Mouse (Mus musculus) kidney, postnatal 25 days (tissue): ENCODE measurements at regions not wholly inside any gene's neighbourhood (a gene's known extent, or its start where the extent isn't known, plus 50 kb on each side); places are given as distances from the start of the nearest gene placed in this dataset.
A peak's percentile ranks its signal among the peaks of the same experiment; 100 is the strongest.

Source experiments
- DNase-seq, 2 experiments: peaks; one replicate each; pipeline ENCODE4 v3.0.0; 2021; ENCODE audit warnings: mixed read lengths in 2 of 2

- DNase-seq: no peak
These were observed 253.5 kb upstream of the Cadm1 start for GRCm38 (mm10) chr9:47276303-47277005.

- no peak for DNase-seq
These were observed 250.6 kb upstream of the Cadm1 start for GRCm38 (mm10) chr9:47279410-47279809.

DNA sequence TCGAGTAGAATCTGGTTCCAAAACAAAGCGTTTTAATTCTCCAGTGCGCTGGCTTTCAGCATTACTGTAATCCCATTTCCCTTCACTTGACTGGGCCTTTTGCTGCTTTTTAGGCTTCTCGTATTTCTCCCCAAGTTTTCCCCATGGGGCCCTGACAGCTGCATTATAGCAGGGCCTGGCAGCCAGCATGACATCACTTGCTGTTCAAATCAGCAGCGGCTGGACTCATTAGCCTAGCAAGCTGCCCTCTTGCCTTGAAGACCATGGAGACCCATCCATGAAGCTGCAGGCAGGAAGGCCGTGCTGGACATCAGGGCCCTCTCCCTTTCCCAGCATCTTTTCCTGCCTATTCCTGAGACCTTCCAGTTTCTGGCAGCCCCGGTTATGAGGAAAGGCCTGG is 249.8 kb upstream of the Cadm1 start:
- no peak for DNase-seq

- DNase-seq: no peak
These were observed 249.4 kb upstream of the Cadm1 start for GRCm38 (mm10) chr9:47280598-47280997.

GRCm38 (mm10) chr9:47283746-47284455 is 246.1 kb upstream of the Cadm1 start:
- DNase-seq: no peak

DNA sequence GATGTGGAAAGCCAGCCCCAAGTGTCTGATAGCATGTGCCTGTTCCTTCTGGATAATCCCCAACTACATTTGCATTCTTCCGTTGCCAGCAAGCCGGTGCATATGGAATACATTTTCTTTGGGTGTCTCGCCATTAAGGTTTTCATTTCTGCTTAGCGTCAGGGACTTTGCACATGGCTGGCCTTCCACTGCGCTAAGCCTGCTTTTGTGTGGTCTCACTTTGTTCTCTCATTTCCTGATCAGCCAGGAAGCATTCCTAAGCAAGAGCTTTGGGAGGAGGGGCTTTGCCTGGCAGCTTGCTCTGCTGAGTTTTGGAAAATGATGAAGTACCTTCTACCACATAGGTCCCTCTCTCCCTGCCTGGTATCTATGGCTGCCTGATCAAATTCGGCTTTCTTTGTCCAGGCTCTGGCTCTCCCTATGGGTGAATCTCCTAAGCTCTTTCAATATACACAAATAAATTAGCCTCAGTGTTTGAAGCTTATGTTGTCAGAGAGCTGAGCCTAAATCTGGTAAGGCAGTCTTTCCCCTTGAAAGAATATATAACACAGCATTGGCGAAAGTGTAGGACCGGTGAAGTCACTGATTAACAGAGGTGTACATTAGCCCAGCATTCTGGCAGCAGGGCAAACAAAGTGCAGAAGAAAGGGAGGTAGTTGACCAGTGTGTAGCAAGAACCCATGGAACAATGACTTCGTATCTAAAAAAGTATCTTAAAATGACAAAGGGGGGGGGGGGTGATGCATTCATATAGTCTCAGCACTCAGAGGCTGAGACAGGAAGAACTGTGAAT is 242.8 kb upstream of the Cadm1 start:
- no peak for DNase-seq

- no peak for DNase-seq
These were observed 241.3 kb upstream of the Cadm1 start for GRCm38 (mm10) chr9:47288587-47289199.

- no peak for DNase-seq
These were observed 229.3 kb upstream of the Cadm1 start for GRCm38 (mm10) chr9:47300633-47301032.

GRCm38 (mm10) chr9:47307125-47307751 is 222.7 kb upstream of the Cadm1 start:
- DNase-seq: no peak

DNA sequence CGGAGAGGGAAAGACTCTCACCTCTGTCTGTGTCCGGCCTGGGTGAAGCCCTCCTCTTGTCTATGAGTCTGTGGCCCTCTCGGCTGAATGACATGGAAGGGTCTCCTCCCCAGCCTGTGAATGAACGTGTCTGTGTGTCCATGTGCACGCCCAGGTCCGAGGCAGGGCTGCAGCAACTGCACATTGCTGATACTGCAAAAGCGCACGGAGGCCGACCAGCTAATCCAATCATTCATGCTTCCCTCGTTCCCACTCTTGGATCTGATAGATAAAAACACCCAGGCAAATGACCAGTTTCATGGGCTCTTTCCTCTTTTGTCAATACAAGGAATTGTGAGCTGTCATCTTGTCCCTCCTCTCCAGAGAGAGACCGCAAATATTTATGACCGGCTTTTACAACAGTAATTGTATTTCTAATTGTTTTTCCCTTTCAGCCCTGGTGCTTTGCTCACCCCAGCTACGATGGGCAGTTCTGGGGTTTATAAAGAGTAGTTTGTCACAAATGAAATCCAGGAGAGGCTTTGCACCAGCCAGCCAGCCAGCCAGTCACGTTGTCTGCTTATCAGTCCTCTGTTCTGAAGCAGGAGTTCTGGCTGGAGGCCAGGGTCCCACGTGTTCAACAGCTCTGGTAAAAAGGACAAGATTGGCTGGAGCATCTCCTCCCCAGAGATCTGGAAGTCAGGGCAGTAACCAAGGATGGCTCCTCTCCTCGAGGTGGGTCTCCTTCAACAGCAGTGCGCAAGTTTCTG is 222.0 kb upstream of the Cadm1 start:
- DNase-seq: peak in 1 of 2 experiments; percentile 23

GRCm38 (mm10) chr9:47313433-47313832 is 216.5 kb upstream of the Cadm1 start:
- DNase-seq: no peak

DNA sequence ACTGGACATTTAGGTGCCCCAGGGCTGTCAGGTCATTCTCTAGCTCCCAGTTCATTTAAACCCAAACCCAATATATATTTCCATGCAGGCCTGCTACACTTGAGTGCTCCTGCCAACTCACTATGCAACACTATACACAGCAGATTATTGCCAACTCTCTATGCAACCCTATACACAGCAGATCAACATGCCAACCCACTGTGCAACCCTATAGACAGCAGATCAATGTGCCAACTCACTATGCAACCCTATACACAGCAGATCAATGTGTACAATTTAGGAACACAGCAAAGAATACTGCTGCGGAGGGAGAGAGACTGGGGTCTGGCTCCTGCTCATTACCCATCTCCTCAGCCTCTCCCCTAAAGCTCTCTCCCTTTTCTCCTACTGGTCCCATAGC is 215.7 kb upstream of the Cadm1 start:
- no peak for DNase-seq

DNA sequence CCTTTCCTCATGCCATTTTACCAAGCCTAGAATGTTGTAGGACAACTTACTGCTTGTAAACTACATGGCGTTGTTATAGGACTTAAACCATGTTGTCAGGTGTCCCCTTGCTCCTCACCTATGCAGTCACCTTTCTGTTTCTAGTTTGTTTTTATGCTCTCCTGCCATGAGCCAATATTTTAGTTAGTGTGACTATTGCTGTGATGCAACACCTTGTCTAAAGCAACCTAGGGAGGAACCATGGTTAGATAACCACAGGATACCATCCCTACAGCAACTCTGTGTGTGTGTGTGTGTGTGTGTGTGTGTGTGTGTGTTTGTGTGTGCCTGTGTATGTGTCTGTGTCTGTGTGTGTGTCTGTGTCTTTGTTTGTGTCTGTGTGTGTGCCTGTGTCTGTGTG is 209.6 kb upstream of the Cadm1 start:
- no peak for DNase-seq

DNA sequence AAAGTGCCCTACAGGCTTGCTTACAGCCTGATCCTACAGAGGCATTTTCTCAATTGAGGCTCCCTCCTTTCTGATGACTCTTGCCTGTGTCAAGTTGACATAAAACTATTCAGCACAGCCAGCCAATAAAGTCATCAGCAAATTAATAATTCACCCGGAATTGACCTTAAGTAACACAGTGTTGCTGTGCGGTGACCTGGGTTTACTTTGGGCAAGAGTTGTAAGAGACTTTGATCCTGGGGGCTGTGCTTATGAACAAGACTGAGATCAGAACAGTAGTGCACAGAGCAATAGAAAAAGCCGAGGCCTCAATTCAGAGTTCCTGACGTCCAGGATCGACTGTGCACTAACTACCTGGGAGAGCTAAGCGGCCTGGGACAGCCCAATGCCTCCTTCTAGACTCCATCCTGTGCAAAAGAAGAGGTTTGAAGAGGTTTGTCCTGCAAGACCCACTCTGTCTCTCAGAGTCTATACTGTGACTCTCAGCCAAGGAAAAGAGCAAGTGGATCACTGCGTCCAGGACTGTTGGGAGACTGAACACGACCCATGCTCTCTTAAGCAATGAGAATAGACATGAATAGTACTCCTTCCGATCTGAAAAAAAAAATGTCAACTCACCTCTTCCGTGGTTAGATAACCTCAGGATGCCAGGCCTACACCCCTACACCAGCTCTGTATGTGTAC is 208.7 kb upstream of the Cadm1 start:
- peak; percentile 10 to 48 for DNase-seq

DNA sequence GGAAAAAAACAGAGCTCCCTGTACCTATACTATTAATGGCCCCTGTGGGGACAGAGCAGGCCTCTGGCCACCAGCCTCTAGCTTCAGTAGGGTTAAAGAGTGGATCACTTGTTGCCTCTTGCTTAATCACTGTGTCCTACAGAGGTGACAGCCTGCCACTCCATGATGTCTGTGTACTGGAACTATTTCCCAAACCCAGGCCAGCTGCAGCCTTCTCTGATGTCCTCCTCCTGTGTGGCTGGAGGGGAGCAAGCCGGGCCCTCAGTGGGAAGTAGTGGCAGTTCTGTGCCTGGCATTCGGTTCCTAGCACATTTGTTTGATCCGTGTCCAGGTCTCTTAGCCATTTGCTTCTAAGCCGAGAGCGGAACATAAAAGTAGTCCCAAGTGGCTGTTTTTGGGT is 207.7 kb upstream of the Cadm1 start:
- no peak for DNase-seq

GRCm38 (mm10) chr9:47323051-47323450 is 206.9 kb upstream of the Cadm1 start:
- DNase-seq: no peak

DNA sequence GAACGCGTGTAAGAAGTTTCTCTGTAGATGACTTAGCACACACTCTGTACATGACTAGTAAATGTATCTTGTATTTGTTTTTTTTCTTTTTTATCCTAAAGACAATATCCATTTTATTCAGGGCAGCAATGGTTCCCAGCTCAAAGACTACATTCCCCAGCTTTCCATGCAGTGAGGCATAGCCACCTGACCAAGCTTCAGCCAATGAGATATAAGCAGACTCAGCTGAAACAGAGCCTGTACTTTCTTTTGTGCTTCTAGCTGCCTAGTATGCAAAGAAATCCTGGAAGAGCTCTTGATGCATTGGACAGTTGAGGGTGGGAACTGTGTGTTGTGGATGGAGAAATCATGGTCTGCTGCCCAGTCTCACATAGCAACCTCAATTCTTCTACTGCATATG is 202.4 kb upstream of the Cadm1 start:
- no peak for DNase-seq

- DNase-seq: peak in 1 of 2 experiments; percentile 8
These were observed 197.0 kb upstream of the Cadm1 start for GRCm38 (mm10) chr9:47332929-47333328.

DNA sequence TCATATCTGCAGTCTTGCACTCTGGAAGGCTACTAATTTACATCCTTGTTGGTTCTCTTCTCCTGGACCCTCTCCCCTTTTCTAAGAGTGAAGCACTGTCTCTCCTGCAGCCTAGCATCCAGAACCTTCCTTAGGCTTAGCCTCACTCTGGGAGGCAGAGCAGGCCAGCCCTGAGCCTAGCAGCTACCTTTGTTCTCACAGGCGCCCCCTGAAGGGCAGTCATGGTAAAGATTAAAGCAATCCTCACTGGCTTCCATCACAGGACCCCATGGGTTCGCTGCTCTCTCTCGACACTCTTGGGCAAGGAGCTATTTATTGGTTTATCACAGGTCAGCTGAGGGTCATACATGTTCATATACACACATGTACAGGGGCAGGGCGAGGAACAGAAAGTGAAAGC is 191.8 kb upstream of the Cadm1 start:
- peak in 1 of 2 experiments; percentile 27 for DNase-seq

- no peak for DNase-seq
These were observed 183.4 kb upstream of the Cadm1 start for GRCm38 (mm10) chr9:47346527-47347111.

GRCm38 (mm10) chr9:47350301-47350700 is 179.7 kb upstream of the Cadm1 start:
- no peak for DNase-seq
